Mouse (Mus musculus) mesoderm, embryonic 11.5 days (tissue): Measurements from ENCODE around the gene Pou4f1.

Source experiments
- DNase-seq: peaks from one replicate; pipeline ENCODE4 v3.0.0-alpha.2; 2012; ENCODE audit warnings: low read depth, low spot score

The Pou4f1 gene

GRCm38 (mm10) chr14:104457966-104458710 lies 9.7 kb downstream of the Pou4f1 start:
- peak; percentile 21 for DNase-seq

DNA sequence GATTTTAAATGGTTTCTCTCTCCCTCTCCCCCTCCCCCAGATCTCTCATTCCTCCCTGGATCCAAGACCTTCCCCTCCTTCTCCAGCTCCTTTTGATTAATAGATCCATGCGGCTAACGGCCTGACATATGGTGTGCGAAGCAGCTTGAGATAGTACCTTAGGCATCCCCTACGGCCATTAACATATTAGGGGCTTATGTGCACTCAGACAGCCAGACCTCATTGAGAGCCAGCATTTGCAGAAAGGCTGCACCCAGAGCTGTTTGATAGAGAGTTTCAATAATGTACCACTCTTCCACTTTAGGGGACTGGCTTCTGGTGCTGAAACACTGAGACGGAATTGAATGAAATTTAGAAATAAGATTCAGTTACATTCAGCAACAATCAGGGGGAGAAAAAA lies 10.8 kb downstream of the Pou4f1 start:
- DNase-seq, result peak; percentile 67

- peak; percentile 91 for DNase-seq
These were observed 14.0 kb downstream of the Pou4f1 start for GRCm38 (mm10) chr14:104453824-104454223.

- no peak for DNase-seq
These were observed 33.5 kb downstream of the Pou4f1 start for GRCm38 (mm10) chr14:104434293-104434692.

GRCm38 (mm10) chr14:104430819-104431218 lies 37.0 kb downstream of the Pou4f1 start:
- DNase-seq, result no peak

- DNase-seq, result no peak
These were observed 43.9 kb downstream of the Pou4f1 start for GRCm38 (mm10) chr14:104423688-104424470.
